Comparison of ENCODE assay signal across 8 mouse cellular contexts in genomic region chr6:87277527-87277926, GRCm38 (mm10). TPM values are rescaled to one million over a fixed set of nuclear protein-coding genes. Genes with fewer than 3 reads are reported as not detected.
DNase-seq lines count a peak whose midpoint lies in the region; ATAC-seq lines count a peak whose summit lies in the region.

No protein-coding gene starts in this region.

- H3K9me3 ChIP-seq in hindbrain, embryonic 10.5 days = peaks cover 7% of the 10 kb centered on the region; the same call in 1 of the 2 replicates
- 0 out of 2 replicates have a peak, but pooled peaks cover 3% of the 10 kb centered on the region for H3K9me3 ChIP-seq in hindbrain, embryonic 12.5 days (replicated peaks)
- H3K9me3 ChIP-seq in kidney, embryonic 16.5 days (ENCODE audit: low read length) = peaks cover 6% of the 10 kb centered on the region
- peaks cover 4% of the 10 kb centered on the region; the same call in 1 of the 2 replicates for H3K9me3 ChIP-seq in midbrain, embryonic 12.5 days

- H3K4me1 ChIP-seq in hindbrain, embryonic 10.5 days (replicated peaks) = peaks cover 29% of the 10 kb centered on the region
- peaks cover 18% of the 10 kb centered on the region for H3K4me1 ChIP-seq in hindbrain, embryonic 12.5 days
- H3K4me1 ChIP-seq in kidney, embryonic 16.5 days (ENCODE audit: insufficient read depth, low read length) = peaks cover 37% of the 10 kb centered on the region
- H3K4me1 ChIP-seq in midbrain, embryonic 12.5 days = peaks cover 12% of the 10 kb centered on the region

- H3K27me3 ChIP-seq in hindbrain, embryonic 10.5 days (ENCODE audit: insufficient read depth, poor library complexity, severe bottlenecking) = no peaks in the 10 kb centered on the region
- no peaks in the 10 kb centered on the region for H3K27me3 ChIP-seq in hindbrain, embryonic 12.5 days
- H3K27me3 ChIP-seq in kidney, embryonic 16.5 days (ENCODE audit: insufficient read depth, low read length) = peaks cover 16% of the 10 kb centered on the region
- no peaks in the 10 kb centered on the region for H3K27me3 ChIP-seq in midbrain, embryonic 12.5 days

- peak; percentile 20 for DNase-seq in hindbrain, embryonic 10.5 days (ENCODE audit: low spot score)
- DNase-seq in adrenal gland, postnatal 14 days = peak; percentile 24
- peak; percentile 13 to 25 for DNase-seq in heart, adult 9 months (ENCODE audit: low spot score in 2 of 2)
- no peak for DNase-seq in spleen, adult 18-20 months

- no peak for ATAC-seq in hindbrain, embryonic 12.5 days (ENCODE audit: low FRiP score)
- ATAC-seq in kidney, embryonic 16.5 days (ENCODE audit: low FRiP score, low TSS enrichment) = peak; percentile 29; the same call in 1 of the 2 replicates
- ATAC-seq in midbrain, embryonic 12.5 days (ENCODE audit: low FRiP score, low read depth) = no peak
- no peak for ATAC-seq in CD4-positive, CD25-positive, alpha-beta regulatory T cell, adult 4 months

- H3K9ac ChIP-seq in hindbrain, embryonic 12.5 days = no peak overlapping the region
- no peak overlapping the region for H3K9ac ChIP-seq in kidney, embryonic 16.5 days (replicated peaks; ENCODE audit: low read length)
- no peak overlapping the region for H3K9ac ChIP-seq in midbrain, embryonic 12.5 days (replicated peaks)

- peak overlapping the region; percentile 72; the same call in 1 of the 2 replicates for H3K27ac ChIP-seq in hindbrain, embryonic 10.5 days
- H3K27ac ChIP-seq in hindbrain, embryonic 12.5 days = no peak overlapping the region; the same call in 1 of the 2 replicates
- peak overlapping the region; percentile 57; the same call in 1 of the 2 replicates for H3K27ac ChIP-seq in kidney, embryonic 16.5 days (ENCODE audit: low read length)
- peak overlapping the region; percentile 39; the same call in 1 of the 2 replicates for H3K27ac ChIP-seq in midbrain, embryonic 12.5 days (replicated peaks)

- H3K4me3 ChIP-seq in hindbrain, embryonic 10.5 days = no peak overlapping the region
- H3K4me3 ChIP-seq in hindbrain, embryonic 12.5 days = no peak overlapping the region
- H3K4me3 ChIP-seq in kidney, embryonic 16.5 days (ENCODE audit: low read length) = no peak overlapping the region
- no peak overlapping the region for H3K4me3 ChIP-seq in midbrain, embryonic 12.5 days

- WGBS in hindbrain, embryonic 10.5 days = 61% methylated on average over 3 of the region's 3 CpGs
- WGBS in hindbrain, embryonic 12.5 days = 35% methylated on average over 3 of the region's 3 CpGs
- 23% methylated on average over 3 of the region's 3 CpGs for WGBS in kidney, embryonic 16.5 days
- WGBS in midbrain, embryonic 12.5 days = 45% methylated on average over 3 of the region's 3 CpGs

- H3K36me3 ChIP-seq in hindbrain, embryonic 10.5 days = peaks cover 16% of the 10 kb centered on the region
- H3K36me3 ChIP-seq in hindbrain, embryonic 12.5 days = peaks cover 7% of the 10 kb centered on the region
- H3K36me3 ChIP-seq in kidney, embryonic 16.5 days (ENCODE audit: insufficient read depth, low read length) = peaks cover 8% of the 10 kb centered on the region
- peaks cover 21% of the 10 kb centered on the region for H3K36me3 ChIP-seq in midbrain, embryonic 12.5 days

- no peak overlapping the region for H3K4me2 ChIP-seq in hindbrain, embryonic 12.5 days (replicated peaks)
- no peak overlapping the region for H3K4me2 ChIP-seq in kidney, embryonic 16.5 days (replicated peaks; ENCODE audit: low read depth, low read length)
- no peak overlapping the region for H3K4me2 ChIP-seq in midbrain, embryonic 12.5 days (replicated peaks)

RNA-seq across cellular contexts. Expression of gene Antxr1, which starts 58.1 kb away (rescaled TPM):
- 2.8 and 4.0 TPM in 2 replicates for polyA plus RNA-seq in hindbrain, embryonic 10.5 days (2016; fragmentation: Nextera tagmentation; extraction: Ambion mirVana)
- 5.0 and 5.1 TPM in 2 replicates for polyA plus RNA-seq in hindbrain, embryonic 12.5 days (2016; fragmentation: Nextera tagmentation; extraction: Ambion mirVana)
- total RNA-seq in adrenal gland, postnatal 14 days (2021) = 24.9 and 26.5 TPM in 2 replicates
- polyA plus RNA-seq in kidney, embryonic 16.5 days (2015; fragmentation: Nextera tagmentation; extraction: Ambion mirVana) = 5.2 and 5.5 TPM in 2 replicates
- polyA plus RNA-seq in midbrain, embryonic 12.5 days (2016; fragmentation: Nextera tagmentation; extraction: Ambion mirVana) = 4.3 and 5.6 TPM in 2 replicates
- polyA plus RNA-seq in CD4-positive, CD25-positive, alpha-beta regulatory T cell, adult 4 months (2017; shearing (Covaris generic)) = not detected

Comparison
In these comparisons a context has a peak if more than half of its experiments do, and no peak if none do; other contexts are left out.
1. DNase-seq: peak in hindbrain, embryonic 10.5 days (single experiment), adrenal gland, postnatal 14 days (single experiment) and heart, adult 9 months (2 of 2); none in spleen, adult 18-20 months (0 of 2).